Mouse (Mus musculus) T-helper 1 cell (primary cell): ENCODE measurements around the gene Hist1h2bh.
"Not testable (repeated sequence)": the region's sequence is repeated elsewhere in the genome, so short reads cannot be mapped to it uniquely, and the experiment has no call there.

Experiments
- in situ Hi-C: fragments of 300-600 bp; cut with MboI, MseI; formaldehyde crosslinking; loops from one replicate; pipeline ENCODE4 v1.15.1; 2025; ENCODE audit warnings: high pct_unique_total_duplicates

Hist1h2bh gene

DNA sequence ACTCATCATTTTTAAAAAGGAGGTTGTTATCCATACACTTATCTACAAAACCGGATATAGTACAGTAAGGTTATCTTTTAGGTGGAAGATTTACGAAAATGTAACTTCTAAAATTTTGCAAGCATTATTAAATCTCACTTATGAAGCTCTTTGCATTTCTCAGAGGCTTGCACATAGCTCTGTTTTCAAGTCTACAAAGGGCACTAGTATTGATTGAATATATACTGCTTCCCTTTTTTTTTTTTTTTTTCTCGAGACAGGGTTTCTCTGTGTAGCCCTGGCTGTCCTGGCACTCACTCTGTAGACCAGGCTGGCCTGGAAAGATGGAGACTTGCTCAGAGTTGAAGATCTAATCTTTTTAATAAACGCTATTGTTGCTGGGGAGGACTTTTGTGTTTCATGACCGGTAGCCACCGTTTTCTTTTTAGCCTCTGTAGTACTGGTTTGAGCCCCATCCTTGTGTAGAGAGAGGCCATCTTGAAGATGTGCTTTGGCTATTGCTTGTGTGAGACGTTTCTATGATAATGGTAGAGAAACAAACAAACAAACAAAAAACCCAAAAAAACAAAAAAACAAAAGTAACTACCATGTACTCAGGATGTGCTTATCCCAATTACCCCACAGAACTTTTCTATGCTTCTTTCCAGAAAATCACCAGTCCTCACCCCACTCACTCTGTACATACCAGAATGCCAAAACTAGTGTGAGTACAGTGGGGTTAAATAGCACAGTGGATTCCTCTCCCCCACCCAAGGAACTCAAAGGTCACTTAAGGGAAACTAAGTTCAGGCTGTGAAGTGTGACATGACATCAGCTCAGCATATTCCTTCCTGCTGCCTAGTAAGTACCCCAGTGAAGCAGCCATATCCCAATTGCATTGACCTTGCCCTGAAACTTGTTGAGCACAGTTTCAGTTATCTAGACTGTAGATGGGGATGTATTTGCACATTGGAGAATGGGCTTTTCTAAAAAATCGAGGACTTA lies 9.0 kb upstream of the Hist1h2bh start:
- in situ Hi-C loops = no loop called here

DNA sequence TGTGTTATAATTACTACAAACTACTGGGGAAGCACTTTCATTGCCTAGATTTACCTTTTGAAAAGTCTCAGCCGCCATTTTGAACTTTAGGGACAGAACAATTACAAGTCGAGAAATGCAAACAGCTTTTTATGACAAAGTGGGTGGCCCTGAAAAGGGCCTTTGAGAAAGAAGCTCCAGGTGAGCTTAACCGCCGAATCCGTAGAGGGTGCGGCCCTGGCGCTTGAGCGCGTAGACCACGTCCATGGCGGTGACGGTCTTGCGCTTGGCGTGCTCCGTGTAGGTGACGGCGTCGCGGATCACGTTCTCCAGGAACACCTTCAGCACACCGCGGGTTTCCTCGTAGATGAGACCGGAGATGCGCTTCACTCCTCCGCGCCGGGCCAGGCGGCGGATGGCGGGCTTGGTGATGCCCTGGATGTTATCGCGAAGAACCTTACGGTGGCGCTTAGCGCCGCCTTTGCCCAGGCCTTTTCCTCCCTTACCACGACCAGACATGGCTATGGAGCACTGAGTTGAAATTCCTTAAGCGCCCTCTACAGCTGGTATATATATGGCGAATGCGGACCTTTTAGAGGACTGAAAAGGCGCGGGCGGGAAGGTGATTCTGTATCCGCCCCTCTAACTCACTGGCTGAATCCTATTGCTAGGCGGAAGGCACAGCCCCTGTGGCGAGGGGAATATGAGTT lies 8.1 kb upstream of the Hist1h2bh start, which contains the start of gene Hist1h4f:
Hist1h4f (minus strand) TSS at position 503 of the 689 bp plus-strand sequence.
- in situ Hi-C loops = not testable (repeated sequence)

DNA sequence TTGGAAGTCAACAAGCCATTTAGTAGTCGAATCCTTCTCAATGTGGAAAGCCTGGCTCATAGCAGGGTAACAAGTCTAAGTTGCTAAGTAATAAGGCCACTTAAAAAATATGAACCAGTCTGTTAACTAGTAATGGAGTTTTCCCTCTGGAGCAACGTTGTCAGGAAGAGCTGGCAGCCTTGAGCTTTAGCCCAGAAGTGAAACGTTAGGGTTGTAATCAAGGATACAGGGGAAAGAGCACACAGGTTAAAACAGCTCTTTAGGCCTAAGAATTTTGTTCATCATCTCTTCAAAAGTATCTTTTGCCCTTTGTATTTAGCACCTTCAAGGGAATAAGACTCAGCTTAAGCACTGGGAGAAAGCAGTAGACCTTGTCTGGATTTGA lies 7.6 kb upstream of the Hist1h2bh start:
- in situ Hi-C loops = no loop called here

DNA sequence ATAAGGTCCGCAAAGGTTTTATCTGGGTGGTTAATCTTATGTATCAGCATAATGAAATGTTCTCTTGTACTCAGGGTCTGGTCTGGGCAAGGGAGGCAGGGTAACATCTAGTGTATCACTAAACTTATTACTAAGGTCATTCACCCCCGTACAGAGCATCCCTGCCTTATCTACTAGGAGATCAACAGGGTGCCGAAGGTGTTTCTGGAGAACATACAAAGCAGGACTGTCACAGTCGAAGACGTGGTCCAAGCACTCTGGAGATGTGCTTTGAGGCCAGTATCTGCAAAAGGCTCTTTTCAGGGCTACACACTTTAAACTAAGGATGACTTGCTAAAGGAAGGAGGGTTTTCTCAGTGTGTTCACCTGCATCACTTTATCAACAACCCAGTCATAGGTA lies 3.5 kb upstream of the Hist1h2bh start:
- in situ Hi-C loops = no loop called here

DNA sequence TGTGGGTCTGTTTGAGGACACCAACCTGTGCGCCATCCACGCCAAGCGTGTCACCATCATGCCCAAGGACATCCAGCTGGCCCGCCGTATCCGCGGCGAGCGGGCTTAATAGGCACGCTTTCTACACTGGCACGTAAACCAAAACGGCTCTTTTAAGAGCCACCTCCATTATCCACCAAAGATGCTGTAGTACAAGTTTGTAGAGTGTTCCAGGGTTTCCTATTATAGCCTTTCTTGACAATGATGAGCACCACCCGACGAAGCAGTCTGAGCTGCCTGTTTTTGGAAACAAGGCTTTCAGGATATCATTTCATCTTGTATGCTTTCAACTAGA lies 1.6 kb upstream of the Hist1h2bh start:
- in situ Hi-C loops = not testable (repeated sequence)

DNA sequence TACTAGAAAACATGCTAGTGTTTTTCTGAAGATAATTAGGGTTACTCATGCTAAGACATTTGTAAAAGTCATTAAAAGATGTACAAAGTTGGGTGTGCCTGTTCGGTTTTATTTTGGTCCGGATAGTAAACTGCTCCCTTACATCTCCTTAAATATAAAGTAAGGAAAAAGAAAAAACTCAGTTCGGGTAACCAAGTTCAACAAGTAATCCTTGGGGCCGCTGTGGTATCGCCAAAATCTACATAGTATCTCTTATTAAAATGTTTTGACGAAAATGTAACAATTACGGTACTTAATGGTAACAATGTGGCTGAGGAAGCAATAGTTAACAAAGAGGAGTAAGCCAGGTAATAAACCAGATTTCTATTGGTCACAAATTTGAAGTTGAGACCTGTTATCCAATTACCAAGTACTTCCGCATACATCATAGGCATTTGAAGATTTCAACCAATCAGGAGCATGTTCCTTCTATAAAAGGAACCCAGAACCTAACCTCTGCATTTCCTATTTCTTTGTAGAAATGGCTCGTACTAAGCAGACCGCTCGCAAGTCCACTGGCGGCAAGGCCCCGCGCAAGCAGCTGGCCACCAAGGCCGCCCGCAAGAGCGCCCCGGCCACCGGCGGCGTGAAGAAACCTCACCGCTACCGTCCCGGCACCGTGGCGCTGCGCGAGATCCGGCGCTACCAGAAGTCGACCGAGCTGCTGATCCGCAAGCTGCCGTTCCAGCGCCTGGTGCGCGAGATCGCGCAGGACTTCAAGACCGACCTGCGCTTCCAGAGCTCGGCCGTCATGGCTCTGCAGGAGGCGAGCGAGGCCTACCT lies 984 bp upstream of the Hist1h2bh start, which contains the start of gene Hist1h3f:
Hist1h3f (plus strand) TSS at position 88 of the 822 bp plus-strand sequence.
- in situ Hi-C loops = no loop called here

DNA sequence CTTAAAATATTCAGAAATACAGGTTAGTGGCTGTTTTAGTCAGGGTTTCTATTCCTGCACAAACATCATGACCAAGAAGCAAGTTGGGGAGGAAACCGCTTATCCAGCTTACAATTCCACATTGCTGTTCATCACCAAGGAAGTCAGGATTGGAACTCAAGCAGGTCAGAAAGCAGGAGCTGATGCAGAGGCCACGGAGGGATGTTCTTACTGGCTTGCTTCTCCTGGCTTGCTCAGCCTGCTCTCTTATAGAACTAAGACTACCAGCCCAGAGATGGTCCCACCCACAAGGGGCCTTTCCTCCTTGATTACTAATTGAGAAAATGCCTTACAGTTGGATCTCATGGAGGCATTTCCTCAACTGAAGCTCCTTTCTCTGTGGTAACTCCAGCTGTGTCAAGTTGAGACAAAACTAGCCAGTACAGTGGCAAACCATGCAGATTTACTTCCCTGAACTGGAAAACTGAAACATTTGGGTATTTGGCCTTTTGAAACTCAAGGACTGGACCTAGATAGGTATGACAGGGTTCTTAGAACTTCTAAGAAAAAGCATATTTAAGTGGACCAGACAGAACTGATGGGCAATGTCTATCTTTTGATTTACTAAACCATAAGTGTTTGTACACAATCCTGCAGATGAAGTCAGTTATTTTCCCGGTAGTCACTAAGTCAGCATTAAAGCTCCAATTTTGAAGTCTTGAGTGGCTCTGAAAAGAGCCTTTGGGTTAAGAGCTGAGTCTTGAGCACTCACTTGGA lies 789 bp downstream of the Hist1h2bh start:
- in situ Hi-C loops = not testable (repeated sequence)

DNA sequence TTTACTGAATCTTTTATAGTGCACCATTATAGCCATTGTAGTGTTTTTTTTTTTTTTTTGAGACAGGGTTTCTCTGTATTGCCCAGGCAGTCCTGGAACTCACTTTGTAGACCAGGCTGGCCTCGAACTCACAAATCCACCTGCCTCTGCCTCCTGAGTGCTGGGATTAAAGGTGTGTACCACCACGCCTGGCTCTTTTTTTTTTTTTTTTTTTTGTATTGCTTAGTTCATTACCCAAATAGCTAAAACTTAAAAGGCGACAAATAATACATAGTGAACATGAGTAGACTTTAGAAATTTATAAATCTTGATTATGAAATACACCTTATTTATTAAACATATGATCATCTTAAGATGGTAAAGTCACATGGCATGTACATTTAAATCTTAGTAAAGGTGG lies 1.7 kb downstream of the Hist1h2bh start:
- in situ Hi-C loops = no loop called here

DNA sequence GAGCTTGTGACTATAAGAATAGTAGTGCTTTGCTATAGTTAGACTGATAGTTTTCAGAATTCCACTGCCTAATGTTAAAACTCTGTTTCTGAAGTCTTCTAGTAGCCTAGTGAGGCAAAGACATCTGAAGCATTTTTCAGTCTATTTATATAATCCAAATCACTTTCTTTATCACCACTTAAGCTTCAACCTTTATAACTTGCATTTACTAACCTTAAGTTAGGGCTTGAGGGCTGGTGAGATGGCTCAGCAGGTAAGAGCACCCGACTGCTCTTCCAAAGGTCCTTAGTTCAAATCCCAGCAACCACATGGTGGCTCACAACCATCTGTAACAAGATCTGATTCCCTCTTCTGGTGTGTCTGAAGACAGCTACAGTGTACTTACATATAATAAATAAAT lies 3.4 kb downstream of the Hist1h2bh start:
- in situ Hi-C loops = loop anchor here (5.0 kb wide), 1 partner anchor 1823 kb away; the partner anchor contains the start of genes Hist1h2ai, Hist1h2bl and Hist1h3h

DNA sequence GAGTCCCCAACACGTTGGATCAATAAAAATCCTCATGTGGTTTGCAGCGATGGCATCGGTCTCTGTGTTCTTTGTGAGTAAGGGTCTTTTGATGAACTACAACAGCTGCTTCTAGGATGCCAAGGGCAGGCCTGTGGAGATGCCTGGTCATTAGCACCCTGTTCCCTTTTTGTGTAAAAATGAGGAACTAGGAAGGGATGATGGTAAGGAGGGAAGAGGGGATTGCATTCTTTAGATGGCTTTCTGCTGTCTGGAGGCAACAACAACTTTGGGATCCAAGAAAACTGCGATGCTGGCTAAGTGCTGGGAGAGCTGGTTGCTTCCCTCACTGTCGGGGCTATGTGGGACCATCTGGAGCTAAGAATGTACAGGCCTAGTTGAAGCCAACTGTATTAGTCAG lies 4.9 kb downstream of the Hist1h2bh start:
- in situ Hi-C loops = loop anchor here (5.0 kb wide), 1 partner anchor 1821 kb away; the partner anchor contains the start of genes Hist1h2ai, Hist1h2bl and Hist1h3h

DNA sequence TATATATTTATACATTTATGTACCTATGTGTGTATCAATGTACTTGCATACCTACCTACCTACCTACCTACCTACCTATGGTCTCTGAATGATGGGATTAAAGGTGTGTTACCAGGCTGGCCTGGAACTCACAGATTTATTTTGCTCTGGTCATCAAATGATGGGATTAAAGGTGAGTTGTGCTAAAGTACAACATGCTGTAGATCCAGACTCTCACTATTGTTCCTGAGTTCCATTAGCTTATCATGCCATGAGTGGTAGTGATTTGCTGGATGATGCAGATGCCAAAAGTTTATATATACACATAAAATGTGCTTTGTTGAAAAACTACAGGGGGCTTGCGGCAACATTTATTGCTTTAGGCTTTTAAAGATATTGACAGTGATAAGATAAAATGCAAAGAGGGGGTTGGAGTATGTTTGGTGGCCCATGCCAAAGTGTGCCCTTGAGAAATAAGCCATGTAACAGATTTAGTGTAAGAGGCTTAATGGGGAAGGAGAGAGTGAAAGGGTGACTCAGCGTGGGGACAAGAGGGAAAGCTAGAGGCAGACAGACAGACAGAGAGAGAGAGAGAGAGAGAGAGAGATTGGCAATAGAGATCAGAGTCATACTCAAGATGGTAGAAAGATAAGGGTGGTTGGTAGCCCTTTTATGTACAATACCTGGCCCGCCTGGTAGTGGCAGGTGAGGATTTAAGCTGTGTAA lies 6.0 kb downstream of the Hist1h2bh start:
- in situ Hi-C loops = loop anchor here (5.0 kb wide), 1 partner anchor 1820 kb away; the partner anchor contains the start of genes Hist1h2ai, Hist1h2bl and Hist1h3h

DNA sequence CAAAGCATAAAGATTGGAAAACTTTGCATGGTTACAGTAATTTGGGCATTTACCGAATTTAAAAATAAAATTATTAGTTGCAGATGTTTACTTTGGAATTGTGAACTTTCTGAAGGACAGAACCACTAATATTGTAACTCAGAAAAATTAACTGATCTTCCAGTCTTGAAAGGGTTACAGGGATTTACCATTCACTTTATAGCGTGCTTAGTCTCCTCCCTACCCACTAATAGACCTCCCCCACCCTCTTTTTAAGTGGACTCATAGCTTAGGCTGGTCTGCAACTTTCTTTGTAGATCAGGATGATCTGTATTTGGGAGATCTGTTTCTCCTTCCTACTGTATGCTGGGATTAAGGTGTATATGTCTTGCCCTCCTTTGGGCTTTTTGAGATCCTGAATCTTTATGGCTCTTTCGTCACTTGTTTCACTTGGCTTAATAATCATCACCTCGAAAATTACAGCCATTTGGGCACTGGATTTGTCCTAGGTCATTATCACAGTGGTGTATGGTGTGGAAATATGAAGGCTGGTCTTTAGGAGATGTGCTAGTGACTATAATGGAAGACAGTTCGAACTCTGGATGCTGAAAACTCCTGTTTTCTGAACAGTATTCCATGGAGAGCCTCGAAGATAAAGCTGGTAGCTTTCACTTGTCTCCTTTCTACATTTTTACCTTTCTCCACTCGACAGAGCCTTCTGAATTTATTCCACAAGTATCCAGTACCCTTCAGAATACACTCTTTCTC lies 6.9 kb downstream of the Hist1h2bh start:
- in situ Hi-C loops = loop anchor here (5.0 kb wide), 1 partner anchor 1819 kb away; the partner anchor contains the start of genes Hist1h2ai, Hist1h2bl and Hist1h3h

DNA sequence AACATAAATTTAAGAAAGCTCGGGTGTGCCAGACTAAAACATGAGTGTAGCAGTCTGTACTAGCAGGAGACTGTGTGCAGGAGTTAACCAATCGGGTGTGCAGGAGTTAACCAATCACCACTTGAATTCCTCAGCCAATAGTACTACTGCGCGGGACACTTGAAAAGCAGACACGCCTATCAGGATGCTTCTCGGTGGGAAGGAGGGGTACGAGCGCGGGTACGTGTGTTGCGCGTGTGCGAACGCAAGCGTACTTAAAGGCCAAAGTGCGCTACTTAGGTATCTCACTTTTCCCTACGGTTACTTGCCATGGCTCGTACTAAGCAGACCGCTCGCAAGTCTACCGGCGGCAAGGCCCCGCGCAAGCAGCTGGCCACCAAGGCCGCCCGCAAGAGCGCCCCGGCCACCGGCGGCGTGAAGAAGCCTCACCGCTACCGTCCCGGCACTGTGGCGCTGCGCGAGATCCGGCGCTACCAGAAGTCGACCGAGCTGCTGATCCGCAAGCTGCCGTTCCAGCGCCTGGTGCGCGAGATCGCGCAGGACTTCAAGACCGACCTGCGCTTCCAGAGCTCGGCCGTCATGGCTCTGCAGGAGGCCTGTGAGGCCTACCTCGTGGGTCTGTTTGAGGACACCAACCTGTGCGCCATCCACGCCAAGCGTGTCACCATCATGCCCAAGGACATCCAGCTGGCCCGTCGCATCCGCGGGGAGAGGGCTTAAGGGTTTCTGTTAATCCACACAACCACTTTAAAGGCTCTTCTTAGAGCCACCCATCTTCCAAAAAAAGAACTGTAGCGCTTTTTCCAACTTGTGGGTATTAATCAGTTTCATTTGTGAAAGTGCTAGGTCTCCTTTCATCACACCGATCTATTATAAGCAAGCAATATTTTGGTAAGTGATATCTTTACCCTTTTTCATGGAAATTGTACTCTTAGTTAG lies 7.8 kb downstream of the Hist1h2bh start, which contains the start of gene Hist1h3g:
Hist1h3g (plus strand) TSS at position 286 of the 939 bp plus-strand sequence.
- in situ Hi-C loops = loop anchor here (5.0 kb wide), 1 partner anchor 1818 kb away; the partner anchor contains the start of genes Hist1h2ai, Hist1h2bl and Hist1h3h

DNA sequence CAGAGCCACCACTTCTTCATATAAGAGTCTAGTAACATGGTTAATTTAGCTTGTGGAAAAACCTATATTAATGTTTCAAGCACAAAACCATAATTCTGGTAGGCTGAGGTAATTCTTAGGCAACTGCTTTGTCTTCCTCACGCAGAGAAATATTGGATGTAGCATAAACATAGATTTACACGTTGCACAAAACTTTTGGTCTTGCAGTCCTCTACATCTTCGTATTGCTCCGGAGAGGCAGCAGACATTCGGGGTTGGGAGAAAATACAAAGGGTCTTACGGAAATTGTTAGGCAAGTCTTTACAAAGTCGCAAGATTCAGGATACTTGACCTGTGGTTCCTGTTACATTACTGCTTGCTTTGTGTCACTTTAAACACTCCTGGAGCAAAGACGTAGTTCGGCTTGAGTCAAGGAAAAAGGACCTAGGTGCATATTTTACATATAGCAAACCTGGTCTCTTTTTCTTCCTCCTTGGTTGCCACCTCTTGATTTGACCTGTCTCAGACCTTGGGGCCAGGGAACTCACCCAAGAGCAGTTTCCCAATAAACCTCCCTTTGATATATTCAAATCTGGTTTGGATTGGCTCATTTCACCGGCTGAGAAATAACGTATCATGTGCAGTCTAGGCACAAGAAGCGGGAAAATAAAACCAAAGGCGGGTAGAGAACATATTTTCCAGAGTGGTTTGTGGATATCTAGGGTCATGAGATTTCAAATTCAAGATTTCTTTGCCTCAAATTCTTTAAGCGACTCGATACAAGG lies 8.6 kb downstream of the Hist1h2bh start:
- in situ Hi-C loops = loop anchor here (5.0 kb wide), 2 partner anchors 1497 to 1817 kb away; partner anchors contain the start of genes Hist1h2ah, Hist1h2ai, Hist1h2bk and Hist1h2bl

DNA sequence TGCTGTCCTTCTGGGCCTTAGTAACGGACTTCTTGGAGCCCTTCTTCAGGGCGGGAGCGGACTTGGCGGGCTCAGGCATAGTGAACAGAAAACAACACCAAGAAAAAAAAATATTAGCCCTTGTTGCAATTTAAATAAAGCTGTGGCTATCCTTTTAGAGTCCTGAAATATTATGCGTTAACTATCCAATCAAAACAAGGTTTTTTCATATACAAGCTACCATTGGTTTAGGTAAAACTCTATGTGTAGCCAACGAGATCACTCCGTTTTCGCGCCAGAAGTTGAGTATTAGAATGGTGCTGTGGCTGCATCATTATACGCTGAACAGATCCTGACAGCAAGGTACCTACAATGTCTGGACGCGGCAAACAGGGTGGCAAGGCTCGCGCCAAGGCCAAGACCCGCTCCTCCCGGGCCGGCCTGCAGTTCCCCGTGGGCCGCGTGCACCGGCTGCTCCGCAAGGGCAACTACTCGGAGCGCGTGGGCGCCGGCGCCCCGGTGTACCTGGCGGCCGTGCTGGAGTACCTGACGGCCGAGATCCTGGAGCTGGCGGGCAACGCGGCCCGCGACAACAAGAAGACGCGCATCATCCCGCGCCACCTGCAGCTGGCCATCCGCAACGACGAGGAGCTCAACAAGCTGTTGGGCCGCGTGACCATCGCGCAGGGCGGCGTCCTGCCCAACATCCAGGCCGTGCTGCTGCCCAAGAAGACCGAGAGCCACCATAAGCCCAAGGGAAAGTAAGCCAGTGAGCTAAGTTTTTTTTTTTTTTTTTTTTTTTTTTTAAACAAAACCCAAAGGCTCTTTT lies 9.4 kb downstream of the Hist1h2bh start, which contains the start of gene Hist1h2af:
Hist1h2af (plus strand) TSS at position 347 of the 808 bp plus-strand sequence.
- in situ Hi-C loops = loop anchor here (5.0 kb wide), 1 partner anchor 1496 kb away; the partner anchor contains the start of genes Hist1h2ah and Hist1h2bk
